Mouse (Mus musculus) myocyte (in vitro differentiated cells): ENCODE data around the gene H2-Ob.

Experiments used
- CEBPB ChIP-seq: IDR thresholded peaks from 2 replicates; pipeline ENCODE4 v1.6.1; 2011; ENCODE audit warnings: mild to moderate bottlenecking, moderate library complexity; ENCODE audit not compliant: poor library complexity, insufficient read depth, severe bottlenecking
- MYOD1 ChIP-seq, 3 experiments: IDR thresholded peaks; one replicate each; pipeline ENCODE4 v1.6.1; 2011; ENCODE audit warnings: control low read depth in 2 of 3, low read depth in 2 of 3, mild to moderate bottlenecking in 2 of 3, moderate library complexity in 1 of 3; ENCODE audit not compliant: insufficient read length in 2 of 3, control insufficient read depth in 1 of 3
- POLR2A ChIP-seq: IDR thresholded peaks from one replicate; pipeline ENCODE4 v1.6.1; 2011; ENCODE audit warnings: low read depth, mild to moderate bottlenecking, control low read depth, moderate library complexity; ENCODE audit not compliant: insufficient read length
- POLR2AphosphoS2 ChIP-seq: IDR thresholded peaks from one replicate; pipeline ENCODE4 v1.6.1; 2011; ENCODE audit warnings: low read depth, control low read depth; ENCODE audit not compliant: insufficient read length
- TCF12 ChIP-seq: IDR thresholded peaks from one replicate; pipeline ENCODE4 v1.6.1; 2011; ENCODE audit warnings: mild to moderate bottlenecking, control low read depth; ENCODE audit not compliant: poor library complexity, insufficient read depth, severe bottlenecking
- USF1 ChIP-seq: IDR thresholded peaks from one replicate; pipeline ENCODE4 v1.6.1; 2011; ENCODE audit warnings: low read depth, mild to moderate bottlenecking, control low read depth, moderate library complexity

GRCm38 (mm10) chr17:34234926-34235325 is 3.8 kb upstream of the H2-Ob start:
- TF ChIP-seq USF1: no peak
- TF ChIP-seq MYOD1 (IDR thresholded peaks at IDR 0.05; ENCODE audit: control insufficient read depth in 1 of 3, insufficient read length in 2 of 3, low read depth in 2 of 3): no peak
- TF ChIP-seq POLR2AphosphoS2: no peak
- no peak for TF ChIP-seq TCF12
- TF ChIP-seq CEBPB: no peak
- no peak for TF ChIP-seq POLR2A
